Mouse (Mus musculus): ENCODE results near the gene Tmem253. TPM values are rescaled to one million over a fixed set of nuclear protein-coding genes. Genes with fewer than 3 reads are reported as not detected.

Gene Tmem253
- 1.2 and 1.5 TPM in 2 replicates for polyA plus RNA-seq (2014; fragmentation: Nextera tagmentation; extraction: Ambion mirVana)

DNA sequence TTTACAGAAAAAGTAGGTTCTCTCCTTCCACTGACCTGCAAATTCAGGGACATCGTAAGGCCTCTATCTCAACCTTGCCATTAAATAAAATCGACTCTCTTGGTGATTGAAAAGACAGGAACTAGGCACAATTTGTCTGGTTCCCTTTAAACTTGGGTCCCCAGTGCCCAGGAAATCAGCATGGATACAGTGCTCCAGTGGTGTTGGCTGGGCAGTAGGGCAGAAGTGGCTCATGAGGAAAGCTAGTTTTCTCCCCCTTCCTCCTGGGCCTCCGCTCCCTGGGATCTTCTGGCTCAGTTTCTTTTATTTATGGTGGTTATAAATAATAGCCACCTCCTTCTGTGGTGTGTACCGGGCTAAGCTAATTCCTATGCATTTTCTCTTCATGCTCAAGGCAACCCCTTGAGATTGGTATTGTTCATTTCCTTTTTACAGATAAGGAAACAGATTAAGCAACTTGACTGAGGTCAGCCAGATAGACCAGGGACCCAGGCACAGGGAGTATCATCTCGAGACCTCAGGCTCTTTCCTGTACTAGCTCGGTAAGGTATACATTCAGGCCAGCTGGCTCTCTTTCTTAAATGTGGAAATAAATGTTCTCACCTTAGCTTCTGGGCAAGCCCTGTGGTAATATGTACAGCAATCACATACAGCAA is at the start of gene Tmem253:
TSS of gene Tmem253 (plus strand) at position 214 of the 656 bp plus-strand sequence.
- WGBS = 23% methylated on average over 6 of the region's 6 CpGs
- H3K4me1 ChIP-seq (ENCODE audit: control insufficient read depth in 2 of 2, insufficient read depth in 2 of 2, low read length in 2 of 2) = peaks cover 10 to 42% of the 10 kb centered on the region in 2 experiments
- no peak for ATAC-seq (ENCODE audit: insufficient number of reproducible peaks, insufficient read depth, low FRiP score, low read depth)

DNA sequence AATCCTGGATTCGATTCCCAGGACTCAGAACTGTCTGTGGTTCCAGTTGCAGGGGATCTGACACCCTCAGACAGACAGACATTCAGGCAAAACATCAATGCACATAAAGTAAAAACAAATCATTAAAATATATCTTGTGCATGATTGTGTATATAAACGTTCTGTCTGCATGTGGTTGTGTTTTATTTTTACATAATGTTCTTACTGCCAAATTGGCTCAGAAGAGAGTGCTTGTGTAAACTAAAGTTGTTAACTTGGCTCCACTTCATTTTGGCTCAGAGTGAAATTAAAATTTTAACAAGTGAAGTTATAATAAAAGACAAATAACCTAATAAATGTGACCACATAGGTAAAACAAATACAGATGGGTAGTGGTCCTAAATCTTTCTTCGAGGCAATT is 48.1 kb upstream of the Tmem253 start:
- no peak for ATAC-seq (ENCODE audit: insufficient number of reproducible peaks, insufficient read depth, low FRiP score, low read depth)
- no peak overlapping the region for H3K27ac ChIP-seq (replicated peaks in 1 of 2; ENCODE audit: control insufficient read depth in 1 of 2, insufficient read depth in 1 of 2, low read depth in 2 of 2, low read length in 2 of 2)
- H3K27me3 ChIP-seq (ENCODE audit: control insufficient read depth, insufficient read depth, low read length) = no peaks in the 10 kb centered on the region
- no peak overlapping the region for H3K4me2 ChIP-seq (ENCODE audit: low read length)
- H3K9me3 ChIP-seq (ENCODE audit: control insufficient read depth, low read length) = no peaks in the 10 kb centered on the region
- H3K4me3 ChIP-seq (ENCODE audit: control insufficient read depth in 1 of 2, insufficient read depth in 1 of 2, low read depth in 1 of 2, low read length in 2 of 2) = no peak overlapping the region
- H3K4me1 ChIP-seq (ENCODE audit: control insufficient read depth in 2 of 2, insufficient read depth in 2 of 2, low read length in 2 of 2) = peaks cover under 1 to 2% of the 10 kb centered on the region in 2 experiments; a peak in 2 of 4 replicates
- H3K36me3 ChIP-seq (ENCODE audit: control insufficient read depth, insufficient read depth, low read length) = no peaks in the 10 kb centered on the region
- WGBS = 79% methylated on average over 3 of the region's 3 CpGs
- H3K9ac ChIP-seq (ENCODE audit: low read length) = no peak overlapping the region

More for the DNA sequence above, at the start of gene Tmem253:
- H3K4me3 ChIP-seq (ENCODE audit: control insufficient read depth in 1 of 2, insufficient read depth in 1 of 2, low read depth in 1 of 2, low read length in 2 of 2) = peak within 1 kb of the TSS; percentile 52 to 71
- H3K9me3 ChIP-seq (ENCODE audit: control insufficient read depth, low read length) = no peaks in the 10 kb centered on the region
- no peaks in the 10 kb centered on the region for H3K27me3 ChIP-seq (ENCODE audit: control insufficient read depth, insufficient read depth, low read length)
- no peaks in the 10 kb centered on the region for H3K36me3 ChIP-seq (ENCODE audit: control insufficient read depth, insufficient read depth, low read length)
- H3K4me2 ChIP-seq (ENCODE audit: low read length) = peak within 1 kb of the TSS; percentile 77
- H3K27ac ChIP-seq (replicated peaks in 1 of 2; ENCODE audit: control insufficient read depth in 1 of 2, insufficient read depth in 1 of 2, low read depth in 2 of 2, low read length in 2 of 2) = peak within 1 kb of the TSS; percentile 87 to 99
- peak within 1 kb of the TSS; percentile 92 for H3K9ac ChIP-seq (ENCODE audit: low read length)

DNA sequence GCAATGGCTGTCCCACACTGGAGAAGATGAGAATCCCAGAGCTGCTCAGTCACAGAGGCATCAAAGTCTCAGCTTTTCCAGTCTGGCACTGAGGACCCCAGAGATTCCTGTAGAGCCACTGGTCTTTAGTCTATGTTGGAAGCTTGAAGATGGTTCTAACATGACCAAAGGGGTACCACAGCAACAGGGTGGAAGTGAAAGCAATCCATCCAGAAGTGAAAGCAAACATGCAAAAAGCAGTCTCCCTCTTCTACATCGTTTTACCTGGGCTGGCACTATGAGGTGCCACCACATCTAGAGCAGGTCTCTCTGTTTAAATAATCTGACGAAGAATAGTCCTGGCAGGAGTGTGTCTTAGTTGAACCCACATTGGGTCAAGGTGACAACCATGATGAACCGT is 36.2 kb upstream of the Tmem253 start:
- Histone ChIP-seq H3K36me3 (ENCODE audit: control insufficient read depth, insufficient read depth, low read length) (no peaks in the 10 kb centered on the region), H3K27ac (replicated peaks in 1 of 2; ENCODE audit: control insufficient read depth in 1 of 2, insufficient read depth in 1 of 2, low read depth in 2 of 2, low read length in 2 of 2) (no peak overlapping the region), H3K27me3 (ENCODE audit: control insufficient read depth, insufficient read depth, low read length) (no peaks in the 10 kb centered on the region), H3K4me3 (ENCODE audit: control insufficient read depth in 1 of 2, insufficient read depth in 1 of 2, low read depth in 1 of 2, low read length in 2 of 2) (no peak overlapping the region), H3K9me3 (ENCODE audit: control insufficient read depth, low read length) (no peaks in the 10 kb centered on the region), H3K4me2 (ENCODE audit: low read length) (no peak overlapping the region), H3K4me1 (ENCODE audit: control insufficient read depth in 2 of 2, insufficient read depth in 2 of 2, low read length in 2 of 2) (peaks cover 0 to 5% of the 10 kb centered on the region in 2 experiments; a peak in 2 of 4 replicates), H3K9ac (ENCODE audit: low read length) (no peak overlapping the region)
- WGBS = 87% methylated on average over 3 of the region's 3 CpGs
- no peak for ATAC-seq (ENCODE audit: insufficient number of reproducible peaks, insufficient read depth, low FRiP score, low read depth)

DNA sequence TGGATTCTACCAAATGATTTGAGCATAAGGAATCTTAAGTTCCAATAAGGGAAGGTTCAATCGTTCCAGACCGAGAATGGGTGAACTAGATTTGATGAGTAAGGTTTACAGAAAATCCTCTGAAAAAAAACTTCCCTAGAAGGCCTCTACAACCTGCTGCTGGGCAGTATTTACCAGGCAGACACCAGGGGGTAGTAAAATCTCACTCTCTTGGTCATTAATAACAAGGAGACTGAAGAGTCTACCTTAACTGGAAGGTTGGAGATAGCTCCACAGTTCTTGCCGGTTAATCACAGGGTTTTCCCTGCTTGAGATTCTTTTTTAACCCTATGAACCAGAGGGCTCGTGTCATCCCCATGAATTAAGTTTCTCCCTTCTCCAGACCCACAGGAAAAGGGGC is 32.2 kb upstream of the Tmem253 start:
- H3K4me3 ChIP-seq (ENCODE audit: control insufficient read depth in 1 of 2, insufficient read depth in 1 of 2, low read depth in 1 of 2, low read length in 2 of 2) = no peak overlapping the region
- WGBS = 61% methylated on average over 4 of the region's 4 CpGs

DNA sequence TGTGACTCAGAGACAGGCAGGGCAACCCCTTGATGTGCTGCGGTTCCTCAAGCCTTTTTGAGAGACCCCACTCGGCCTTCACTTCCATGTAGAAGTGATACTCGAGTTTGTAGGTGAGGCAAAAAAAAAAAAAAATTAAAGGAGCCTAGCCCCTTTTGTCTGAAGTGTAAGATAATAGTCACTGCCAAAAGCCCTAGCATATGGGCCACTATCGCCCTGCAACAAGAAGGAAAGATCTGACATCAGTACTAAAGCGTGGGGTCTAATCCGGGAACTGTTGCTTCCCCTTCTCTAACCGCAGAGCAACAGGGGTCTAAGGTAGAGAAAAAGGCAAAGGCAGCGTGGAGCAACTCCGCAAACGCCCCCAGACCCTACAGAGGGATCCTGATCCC is 31.6 kb upstream of the Tmem253 start:
- H3K27me3 ChIP-seq (ENCODE audit: control insufficient read depth, insufficient read depth, low read length) = no peaks in the 10 kb centered on the region
- H3K4me3 ChIP-seq (ENCODE audit: control insufficient read depth in 1 of 2, insufficient read depth in 1 of 2, low read depth in 1 of 2, low read length in 2 of 2) = peak overlapping the region; percentile 81 to 83
- peak overlapping the region; percentile 41 to 89; a peak in 2 of 4 replicates for H3K27ac ChIP-seq (replicated peaks in 1 of 2; ENCODE audit: control insufficient read depth in 1 of 2, insufficient read depth in 1 of 2, low read depth in 2 of 2, low read length in 2 of 2)
- peaks cover 2 to 19% of the 10 kb centered on the region in 2 experiments; a peak in 3 of 4 replicates for H3K4me1 ChIP-seq (ENCODE audit: control insufficient read depth in 2 of 2, insufficient read depth in 2 of 2, low read length in 2 of 2)
- peak overlapping the region; percentile 94 for H3K9ac ChIP-seq (ENCODE audit: low read length)
- H3K36me3 ChIP-seq (ENCODE audit: control insufficient read depth, insufficient read depth, low read length) = peaks cover 20% of the 10 kb centered on the region
- ATAC-seq (ENCODE audit: insufficient number of reproducible peaks, insufficient read depth, low FRiP score, low read depth) = no peak
- no peaks in the 10 kb centered on the region for H3K9me3 ChIP-seq (ENCODE audit: control insufficient read depth, low read length)
- peak overlapping the region; percentile 88 for H3K4me2 ChIP-seq (ENCODE audit: low read length)
- WGBS = 17% methylated on average over 10 of the region's 10 CpGs

More for the DNA sequence above, 32.2 kb upstream of the Tmem253 start:
- Histone ChIP-seq H3K36me3 (ENCODE audit: control insufficient read depth, insufficient read depth, low read length) (peaks cover 14% of the 10 kb centered on the region), H3K4me1 (ENCODE audit: control insufficient read depth in 2 of 2, insufficient read depth in 2 of 2, low read length in 2 of 2) (peaks cover 2 to 19% of the 10 kb centered on the region in 2 experiments; a peak in 3 of 4 replicates), H3K27me3 (ENCODE audit: control insufficient read depth, insufficient read depth, low read length) (no peaks in the 10 kb centered on the region), H3K27ac (replicated peaks in 1 of 2; ENCODE audit: control insufficient read depth in 1 of 2, insufficient read depth in 1 of 2, low read depth in 2 of 2, low read length in 2 of 2) (no peak overlapping the region), H3K4me2 (ENCODE audit: low read length) (no peak overlapping the region; the same call in 1 of the 2 replicates), H3K9me3 (ENCODE audit: control insufficient read depth, low read length) (no peaks in the 10 kb centered on the region), H3K9ac (ENCODE audit: low read length) (no peak overlapping the region)
- ATAC-seq (ENCODE audit: insufficient number of reproducible peaks, insufficient read depth, low FRiP score, low read depth) = no peak

DNA sequence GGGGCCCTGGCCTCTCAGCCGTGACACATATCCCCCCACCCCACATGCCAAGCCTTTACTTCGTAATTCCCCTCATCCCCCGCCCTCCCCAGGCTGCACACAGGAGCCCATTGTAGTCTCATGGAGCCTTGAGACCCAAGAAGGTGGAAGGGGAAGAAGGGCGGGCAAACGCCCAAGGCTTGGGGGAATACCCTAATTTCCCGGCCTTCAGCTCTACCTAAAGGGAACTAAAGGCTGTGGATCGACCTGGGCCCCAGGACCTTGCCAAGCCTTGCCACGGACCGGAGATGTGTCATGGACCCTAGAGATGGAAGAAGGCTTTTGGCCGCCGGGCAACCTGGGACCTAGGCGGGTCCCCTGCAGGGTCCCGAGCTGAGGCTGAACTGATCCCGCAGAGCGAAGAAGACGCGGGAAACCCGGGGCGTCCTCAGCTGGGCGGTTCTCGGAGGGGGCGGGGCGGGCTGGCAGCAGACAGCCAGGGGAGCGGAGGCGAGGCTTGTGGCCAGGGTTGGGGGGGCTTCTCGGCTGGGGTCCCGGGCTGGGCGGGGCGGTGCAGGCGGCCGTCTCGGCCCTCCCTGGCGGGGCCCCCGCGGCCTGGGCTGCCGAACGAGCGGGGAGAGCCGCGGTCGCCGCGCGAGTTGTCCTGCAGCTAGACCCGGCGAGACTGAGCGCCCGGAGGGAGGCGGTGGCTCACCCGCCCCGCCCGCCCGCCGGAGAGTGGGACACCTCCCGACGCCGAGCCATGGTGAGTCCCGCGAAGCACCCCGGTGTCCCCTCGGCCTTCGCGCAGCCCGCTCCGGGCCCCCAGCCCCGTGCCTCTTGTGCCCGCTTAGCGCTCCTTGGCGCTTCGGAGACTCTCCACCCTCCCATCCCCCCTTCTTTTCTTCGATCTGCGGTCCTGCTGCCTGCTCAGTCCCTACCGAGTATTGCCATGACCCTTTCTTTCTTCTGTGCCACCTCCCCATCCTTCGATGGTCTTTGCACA is 30.9 kb upstream of the Tmem253 start, which contains the start of gene Arhgef40:
TSS of gene Arhgef40 (plus strand) at position 473 of the 985 bp plus-strand sequence.
- H3K27me3 ChIP-seq (ENCODE audit: control insufficient read depth, insufficient read depth, low read length) = no peaks in the 10 kb centered on the region
- H3K9me3 ChIP-seq (ENCODE audit: control insufficient read depth, low read length) = no peaks in the 10 kb centered on the region
- under 1% methylated on average over 71 of the region's 74 CpGs for WGBS
- H3K9ac ChIP-seq (ENCODE audit: low read length) = peak within 1 kb of the TSS; percentile 94
- H3K4me3 ChIP-seq (ENCODE audit: control insufficient read depth in 1 of 2, insufficient read depth in 1 of 2, low read depth in 1 of 2, low read length in 2 of 2) = peak within 1 kb of the TSS; percentile 81 to 83
- H3K36me3 ChIP-seq (ENCODE audit: control insufficient read depth, insufficient read depth, low read length) = peaks cover 26% of the 10 kb centered on the region
- H3K4me1 ChIP-seq (ENCODE audit: control insufficient read depth in 2 of 2, insufficient read depth in 2 of 2, low read length in 2 of 2) = peaks cover 2 to 19% of the 10 kb centered on the region in 2 experiments; a peak in 3 of 4 replicates
- H3K27ac ChIP-seq (replicated peaks in 1 of 2; ENCODE audit: control insufficient read depth in 1 of 2, insufficient read depth in 1 of 2, low read depth in 2 of 2, low read length in 2 of 2) = peak within 1 kb of the TSS; percentile 89 to 94
- peak; percentile 84 for ATAC-seq (ENCODE audit: insufficient number of reproducible peaks, insufficient read depth, low FRiP score, low read depth)
- peak within 1 kb of the TSS; percentile 88 for H3K4me2 ChIP-seq (ENCODE audit: low read length)
